Mouse (Mus musculus) embryo, embryonic 11 days (tissue): ENCODE measurements around the gene Gm8267.
"Not testable (repeated sequence)": the region's sequence is repeated elsewhere in the genome, so short reads cannot be mapped to it uniquely, and the experiment has no call there.

Experiments used
- DNase-seq: peaks from one replicate; pipeline ENCODE4 v3.0.0-alpha.2; 2015

Gene Gm8267

GRCm38 (mm10) chr14:44750240-44750639 lies at the start of gene Gm8267:
Gene Gm8267 (minus strand): TSS chr14:44750340.
- DNase-seq = no peak

DNA sequence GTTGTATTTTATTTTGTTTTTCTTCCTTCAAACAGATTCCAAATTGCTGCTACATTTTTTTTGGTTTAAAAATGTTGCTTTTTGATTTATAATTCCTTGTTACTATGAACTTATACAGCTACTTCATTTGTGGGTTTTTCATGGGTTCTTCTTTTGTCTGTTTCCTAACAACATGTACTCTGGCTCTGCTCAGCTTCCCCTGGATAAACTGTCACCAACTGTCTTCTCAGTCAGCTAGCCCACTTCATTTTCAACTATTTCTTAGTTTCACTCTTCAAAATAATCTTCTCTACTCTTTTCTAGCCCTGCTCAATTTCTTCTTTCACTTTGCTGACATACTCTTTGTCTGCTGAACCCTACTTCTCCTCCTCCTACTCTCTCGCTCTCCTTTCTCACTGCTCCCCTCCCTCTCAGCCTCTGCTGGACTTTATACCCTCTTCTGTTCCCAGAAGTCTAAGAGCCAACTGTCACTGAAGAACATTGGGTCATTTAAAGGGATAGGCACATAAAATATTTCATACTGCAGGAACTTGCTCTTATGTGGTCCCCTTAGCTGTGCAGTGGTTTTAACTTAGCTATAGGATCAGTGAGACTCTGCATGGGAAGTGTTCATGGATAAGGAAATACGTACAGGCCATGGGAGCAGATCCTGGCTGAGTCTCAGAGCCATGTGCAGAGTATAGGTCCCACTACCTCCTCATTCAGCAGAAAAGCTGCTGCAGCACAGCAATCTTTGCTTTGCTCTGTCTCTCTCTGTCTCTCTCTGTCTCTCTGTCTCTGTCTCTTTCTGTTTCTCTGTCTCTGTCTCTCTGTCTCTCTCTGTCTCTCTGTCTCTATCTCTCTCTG lies 39.6 kb upstream of the Gm8267 start:
- DNase-seq = not testable (repeated sequence)

GRCm38 (mm10) chr14:44742789-44743188 lies 7.4 kb downstream of the Gm8267 start:
- not testable (repeated sequence) for DNase-seq

DNA sequence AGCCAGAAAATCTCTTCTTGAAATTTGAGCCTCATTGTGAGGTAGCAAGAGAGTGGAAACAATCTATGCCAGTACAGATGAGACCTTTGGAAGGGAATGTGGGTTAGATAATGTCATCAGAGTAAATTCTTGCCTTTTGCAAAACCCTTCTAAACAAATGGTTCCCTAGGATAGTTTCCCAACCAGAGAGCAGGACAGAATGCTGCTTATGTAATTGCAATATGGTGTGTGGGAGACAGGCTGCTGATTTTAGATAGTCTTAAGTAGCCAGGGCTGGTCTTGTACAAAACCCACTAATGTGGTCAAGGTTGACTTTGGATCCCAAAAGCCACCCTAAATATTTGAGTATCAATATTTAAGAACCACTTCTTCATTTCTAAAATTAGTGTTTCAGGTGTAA lies 19.4 kb downstream of the Gm8267 start:
- not testable (repeated sequence) for DNase-seq

DNA sequence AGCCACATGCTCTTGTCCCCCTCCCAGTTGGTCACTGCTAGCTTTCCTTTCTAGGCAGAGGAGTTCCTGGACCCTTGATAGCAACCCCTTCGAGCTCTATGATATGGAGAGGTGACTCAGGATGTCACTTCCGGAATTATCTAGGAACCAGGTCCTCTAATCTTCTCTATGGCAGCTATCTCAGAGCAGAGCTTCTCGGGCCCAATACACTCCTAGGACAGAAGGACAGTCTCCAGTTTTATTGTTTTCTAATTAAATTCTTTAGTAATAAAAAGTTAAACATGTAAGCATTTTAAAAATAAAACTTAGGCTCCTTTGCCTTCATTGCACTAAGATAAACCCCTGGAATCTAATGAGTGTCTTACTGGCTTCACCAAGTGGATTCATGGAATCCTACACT lies 43.8 kb downstream of the Gm8267 start, which contains the start of gene Gm8257:
Gene Gm8257 (minus strand): TSS at position 101 of the 400 bp plus-strand sequence.
- DNase-seq = not testable (repeated sequence)
